Mouse (Mus musculus) heart, embryonic 16.5 days (tissue): ENCODE measurements around the gene Gtf3c6. TPM values are rescaled to one million over a fixed set of nuclear protein-coding genes. Genes with fewer than 3 reads are reported as not detected.
"Not testable (repeated sequence)": the region's sequence is repeated elsewhere in the genome, so short reads cannot be mapped to it uniquely, and the experiment has no call there.

Experiments
- ATAC-seq: fragments of 200-750 bp; cut with Nextera tagmentation; replicated peaks from 2 replicates; pipeline ENCODE4 v1.8.0; 2017; ENCODE audit warnings: moderate number of reproducible peaks; ENCODE audit not compliant: insufficient read depth, low FRiP score; ENCODE audit errors: extremely low read depth
- H3K27ac ChIP-seq: fragments of 300-500 bp; sonication (generic); 2 replicates; pipeline ENCODE4 v1.5.1; 2014; ENCODE audit warnings: mild to moderate bottlenecking, low read length, control low read depth, moderate library complexity
- H3K27me3 ChIP-seq: fragments of 300-500 bp; sonication (generic); 2 replicates; pipeline ENCODE4 v1.6.1; 2014; ENCODE audit warnings: low read length, mixed read lengths; ENCODE audit not compliant: control insufficient read depth, insufficient read depth
- H3K36me3 ChIP-seq: fragments of 300-500 bp; sonication (generic); 2 replicates; pipeline ENCODE4 v1.6.1; 2014; ENCODE audit not compliant: control insufficient read depth, insufficient read depth
- H3K4me1 ChIP-seq: fragments of 300-500 bp; sonication (generic); 2 replicates; pipeline ENCODE4 v1.6.1; 2014; ENCODE audit warnings: low read length, mixed read lengths; ENCODE audit not compliant: control insufficient read depth, insufficient read depth
- H3K4me2 ChIP-seq: fragments of 300-500 bp; sonication (generic); 2 replicates; pipeline ENCODE4 v1.6.1; 2014; ENCODE audit warnings: low read depth, mild to moderate bottlenecking, control low read depth, low read length
- H3K4me3 ChIP-seq: fragments of 300-500 bp; sonication (generic); 2 replicates; pipeline ENCODE4 v1.5.1; 2014; ENCODE audit warnings: mild to moderate bottlenecking, control low read depth, low read length
- H3K9ac ChIP-seq: fragments of 300-500 bp; sonication (generic); 2 replicates; pipeline ENCODE4 v1.6.1; 2014; ENCODE audit warnings: low read length, control low read depth
- H3K9me3 ChIP-seq: fragments of 300-500 bp; sonication (generic); replicated peaks from 2 replicates; pipeline ENCODE4 v1.6.1; 2016; ENCODE audit warnings: low read length; ENCODE audit not compliant: control insufficient read depth
- WGBS: fragments of 180-500 bp; shearing (Covaris S2); extraction: QIAGEN DNeasy Blood & Tissue Kit; methylation state at CpG from one replicate; pipeline ENCODE4 v1.1.7; 2014; 5-methylcytosine and 5-hydroxymethylcytosine counted together
- polyA plus RNA-seq: library from polyadenylated mRNA; unstranded; fragments of >200 nt; fragmentation: Nextera tagmentation; extraction: Ambion mirVana; gene quantifications from 2 replicates; pipeline ENCODE4 v1.2.1, GENCODE M21; 2015

The Gtf3c6 gene
- polyA plus RNA-seq = 66.6 and 66.9 TPM in 2 replicates

GRCm38 (mm10) chr10:40257414-40258255 lies at the start of gene Gtf3c6:
Gene Gtf3c6, minus strand, starts transcription at chr10:40258108.
- Histone ChIP-seq H3K27me3 (no peaks in the 10 kb centered on the region), H3K4me1 (peaks cover 7% of the 10 kb centered on the region), H3K27ac (peak within 1 kb of the TSS; percentile 94), H3K9ac (peak within 1 kb of the TSS; percentile 85), H3K4me3 (peak within 1 kb of the TSS; percentile 69), H3K9me3 (no peaks in the 10 kb centered on the region), H3K36me3 (peaks cover 13% of the 10 kb centered on the region), H3K4me2 (peak within 1 kb of the TSS; percentile 83)
- WGBS = under 1% methylated on average over 43 of the region's 43 CpGs
- peak; percentile 77 for ATAC-seq

GRCm38 (mm10) chr10:40305989-40306388 lies 48.1 kb upstream of the Gtf3c6 start:
- H3K4me3 ChIP-seq = no peak overlapping the region
- no peaks in the 10 kb centered on the region for H3K4me1 ChIP-seq
- ATAC-seq = no peak
- H3K9me3 ChIP-seq = peaks cover 2% of the 10 kb centered on the region; the same call in 1 of the 2 replicates
- WGBS = 81% methylated on average over 1 of the region's 1 CpGs
- no peaks in the 10 kb centered on the region for H3K27me3 ChIP-seq
- H3K36me3 ChIP-seq = no peaks in the 10 kb centered on the region
- no peak overlapping the region for H3K9ac ChIP-seq
- no peak overlapping the region for H3K4me2 ChIP-seq
- H3K27ac ChIP-seq = no peak overlapping the region

- peak within 1 kb of the TSS; percentile 86 for H3K4me2 ChIP-seq
- H3K4me3 ChIP-seq = peak within 1 kb of the TSS; percentile 91
- peak within 1 kb of the TSS; percentile 95 for H3K9ac ChIP-seq
- WGBS = under 1% methylated on average over 55 of the region's 55 CpGs
- peaks cover 17% of the 10 kb centered on the region for H3K4me1 ChIP-seq
- peak within 1 kb of the TSS; percentile 98 for H3K27ac ChIP-seq
- ATAC-seq = peak; percentile 95
- peaks cover 2% of the 10 kb centered on the region; the same call in 1 of the 2 replicates for H3K9me3 ChIP-seq
- no peaks in the 10 kb centered on the region for H3K27me3 ChIP-seq
- H3K36me3 ChIP-seq = no peaks in the 10 kb centered on the region
These were observed 44.5 kb upstream of the Gtf3c6 start, which contains the start of gene Amd1 for GRCm38 (mm10) chr10:40302140-40302985. Gene Amd1, minus strand, starts transcription at chr10:40302186.

- Histone ChIP-seq H3K9ac (peak overlapping the region; percentile 95), H3K27ac (peak overlapping the region; percentile 88), H3K4me1 (peaks cover 23% of the 10 kb centered on the region), H3K4me2 (peak overlapping the region; percentile 75), H3K4me3 (peak overlapping the region; percentile 91)
- 1% methylated on average over 67 of the region's 91 CpGs for WGBS
- H3K27me3 ChIP-seq, H3K36me3 ChIP-seq, H3K9me3 ChIP-seq: not testable (repeated sequence)
- ATAC-seq = peak; percentile 24
These were observed 43.5 kb upstream of the Gtf3c6 start for GRCm38 (mm10) chr10:40301181-40302075.

GRCm38 (mm10) chr10:40300648-40301171 lies 42.8 kb upstream of the Gtf3c6 start:
- WGBS = under 1% methylated on average over 36 of the region's 36 CpGs
- ATAC-seq = peak; percentile 80

GRCm38 (mm10) chr10:40292640-40293039 lies 34.7 kb upstream of the Gtf3c6 start:
- Histone ChIP-seq H3K4me2 (no peak overlapping the region), H3K36me3 (peaks cover 17% of the 10 kb centered on the region), H3K9me3 (no peaks in the 10 kb centered on the region), H3K27me3 (no peaks in the 10 kb centered on the region), H3K4me3 (no peak overlapping the region), H3K9ac (no peak overlapping the region), H3K27ac (no peak overlapping the region), H3K4me1 (peaks cover 17% of the 10 kb centered on the region)
- no peak for ATAC-seq
- WGBS = 88% methylated on average over 6 of the region's 6 CpGs

More at GRCm38 (mm10) chr10:40300648-40301171, 42.8 kb upstream of the Gtf3c6 start:
- H3K9ac ChIP-seq = peak overlapping the region; percentile 95
- H3K36me3 ChIP-seq = no peaks in the 10 kb centered on the region
- no peaks in the 10 kb centered on the region for H3K27me3 ChIP-seq
- no peaks in the 10 kb centered on the region for H3K9me3 ChIP-seq
- peaks cover 24% of the 10 kb centered on the region for H3K4me1 ChIP-seq
- peak overlapping the region; percentile 91 for H3K4me3 ChIP-seq
- peak overlapping the region; percentile 88 for H3K27ac ChIP-seq
- peak overlapping the region; percentile 75 for H3K4me2 ChIP-seq

- no peak for ATAC-seq
- Histone ChIP-seq H3K36me3 (peaks cover 25% of the 10 kb centered on the region), H3K9ac (no peak overlapping the region), H3K27ac (no peak overlapping the region), H3K27me3 (no peaks in the 10 kb centered on the region), H3K4me1 (no peaks in the 10 kb centered on the region), H3K4me2 (no peak overlapping the region), H3K9me3 (no peaks in the 10 kb centered on the region), H3K4me3 (no peak overlapping the region)
- WGBS = 53% methylated on average over 1 of the region's 1 CpGs
These were observed 28.9 kb upstream of the Gtf3c6 start for GRCm38 (mm10) chr10:40286767-40287166.

GRCm38 (mm10) chr10:40285571-40285970 lies 27.7 kb upstream of the Gtf3c6 start:
- WGBS = 82% methylated on average over 1 of the region's 1 CpGs
- Histone ChIP-seq H3K4me1 (no peaks in the 10 kb centered on the region), H3K9me3 (no peaks in the 10 kb centered on the region), H3K4me2 (no peak overlapping the region), H3K9ac (no peak overlapping the region), H3K36me3 (peaks cover 15% of the 10 kb centered on the region), H3K27me3 (no peaks in the 10 kb centered on the region), H3K27ac (no peak overlapping the region), H3K4me3 (no peak overlapping the region)
- no peak for ATAC-seq
